Mouse (Mus musculus) forebrain, embryonic 14.5 days (tissue): ENCODE results near the gene Mgmt. TPM values are rescaled to one million over a fixed set of nuclear protein-coding genes. Genes with fewer than 3 reads are reported as not detected.

Experiments
- ATAC-seq: fragments of 200-750 bp; cut with Nextera tagmentation; 2 replicates; pipeline ENCODE4 v1.8.0; 2017; ENCODE audit warnings: mild to moderate bottlenecking, moderate library complexity
- DNase-seq: peaks from one replicate; pipeline ENCODE4 v3.0.0-alpha.2; 2015; ENCODE audit warnings: low spot score
- H3K27ac ChIP-seq: fragments of 300-500 bp; sonication (generic); 2 replicates; pipeline ENCODE4 v1.5.1; 2014; ENCODE audit warnings: low read depth, mild to moderate bottlenecking, control low read depth, low read length, moderate library complexity
- H3K27me3 ChIP-seq: fragments of 300-500 bp; sonication (generic); replicated peaks from 2 replicates; pipeline ENCODE4 v1.6.1; 2014; ENCODE audit warnings: low read length, control low read depth, mixed read lengths; ENCODE audit not compliant: control insufficient read depth, insufficient read depth
- H3K36me3 ChIP-seq: fragments of 300-500 bp; sonication (generic); 2 replicates; pipeline ENCODE4 v1.6.1; 2014; ENCODE audit warnings: low read length, control low read depth; ENCODE audit not compliant: control insufficient read depth, insufficient read depth
- H3K4me1 ChIP-seq: fragments of 300-500 bp; sonication (generic); 2 replicates; pipeline ENCODE4 v1.6.1; 2014; ENCODE audit warnings: antibody characterized with exemption, low read length, control low read depth; ENCODE audit not compliant: control insufficient read depth, insufficient read depth
- H3K4me2 ChIP-seq: fragments of 300-500 bp; sonication (generic); 2 replicates; pipeline ENCODE4 v1.6.1; 2014; ENCODE audit warnings: mild to moderate bottlenecking, control low read depth, low read length
- H3K4me3 ChIP-seq: fragments of 300-500 bp; sonication (generic); 2 replicates; pipeline ENCODE4 v1.5.1; 2014; ENCODE audit warnings: low read depth, low read length, control low read depth
- H3K9ac ChIP-seq: fragments of 300-500 bp; sonication (generic); 2 replicates; pipeline ENCODE4 v1.6.1; 2014; ENCODE audit warnings: mild to moderate bottlenecking, low read length, control low read depth, moderate library complexity
- H3K9me3 ChIP-seq: fragments of 300-500 bp; sonication (generic); replicated peaks from 2 replicates; pipeline ENCODE4 v1.6.1; 2016; ENCODE audit warnings: low read length, control low read depth, mixed read lengths; ENCODE audit not compliant: control insufficient read depth
- WGBS: fragments of 180-500 bp; shearing (Covaris S2); extraction: QIAGEN DNeasy Blood & Tissue Kit; methylation state at CpG from one replicate; pipeline ENCODE4 v1.1.7; 2014; 5-methylcytosine and 5-hydroxymethylcytosine counted together
- polyA plus RNA-seq: library from polyadenylated mRNA; unstranded; fragments of >200 nt; fragmentation: Nextera tagmentation; extraction: Ambion mirVana; gene quantifications from 2 replicates; pipeline ENCODE4 v1.2.1, GENCODE M21; 2014

The Mgmt gene
- polyA plus RNA-seq, 1 experiment from 2014 or later: 1.6 TPM

GRCm38 (mm10) chr7:136851946-136852345, 42.5 kb upstream of the Mgmt start:
- no peaks in the 10 kb centered on the region for H3K4me1 ChIP-seq
- H3K36me3 ChIP-seq: no peaks in the 10 kb centered on the region
- no peak overlapping the region for H3K4me3 ChIP-seq
- no peaks in the 10 kb centered on the region for H3K9me3 ChIP-seq
- 0 out of 2 replicates have a peak, but pooled peaks cover 5% of the 10 kb centered on the region for H3K27me3 ChIP-seq
- no peak overlapping the region for H3K4me2 ChIP-seq
- DNase-seq (no peak), ATAC-seq (no peak)
- H3K27ac ChIP-seq: no peak overlapping the region
- WGBS: 79% methylated on average over 8 of the region's 8 CpGs
- H3K9ac ChIP-seq: no peak overlapping the region

- no peak for ATAC-seq
Measured at GRCm38 (mm10) chr7:136852721-136853120, 41.7 kb upstream of the Mgmt start.

GRCm38 (mm10) chr7:136864677-136865463, 29.5 kb upstream of the Mgmt start:
- WGBS: 19% methylated on average over 7 of the region's 7 CpGs
- Histone ChIP-seq H3K9me3 (no peaks in the 10 kb centered on the region), H3K4me1 (peaks cover 13% of the 10 kb centered on the region), H3K27me3 (no peaks in the 10 kb centered on the region), H3K36me3 (no peaks in the 10 kb centered on the region), H3K4me3 (no peak overlapping the region), H3K9ac (no peak overlapping the region), H3K4me2 (no peak overlapping the region), H3K27ac (no peak overlapping the region)
- DNase-seq (no peak), ATAC-seq (peak; percentile 15; the same call in 1 of the 2 replicates)

More at GRCm38 (mm10) chr7:136852721-136853120, 41.7 kb upstream of the Mgmt start:
- H3K36me3 ChIP-seq: no peaks in the 10 kb centered on the region
- WGBS: 80% methylated on average over 4 of the region's 4 CpGs
- no peaks in the 10 kb centered on the region for H3K9me3 ChIP-seq
- no peak for DNase-seq
- H3K27ac ChIP-seq: no peak overlapping the region
- H3K27me3 ChIP-seq: no peaks in the 10 kb centered on the region
- H3K4me3 ChIP-seq: no peak overlapping the region
- H3K4me1 ChIP-seq: no peaks in the 10 kb centered on the region
- no peak overlapping the region for H3K4me2 ChIP-seq
- H3K9ac ChIP-seq: no peak overlapping the region

- no peak overlapping the region for H3K4me3 ChIP-seq
- WGBS: 96% methylated on average over 4 of the region's 4 CpGs
- H3K27ac ChIP-seq: no peak overlapping the region
- DNase-seq: no peak
- H3K9me3 ChIP-seq: no peaks in the 10 kb centered on the region
- H3K4me1 ChIP-seq: peaks cover 13% of the 10 kb centered on the region
- H3K9ac ChIP-seq: no peak overlapping the region
- no peaks in the 10 kb centered on the region for H3K27me3 ChIP-seq
- H3K4me2 ChIP-seq: no peak overlapping the region
- H3K36me3 ChIP-seq: no peaks in the 10 kb centered on the region
- ATAC-seq: no peak
Measured at GRCm38 (mm10) chr7:136865876-136866275, 28.5 kb upstream of the Mgmt start.

- H3K4me1 ChIP-seq: peaks cover 13% of the 10 kb centered on the region
- no peak overlapping the region for H3K4me3 ChIP-seq
- H3K9ac ChIP-seq: no peak overlapping the region
- WGBS: 76% methylated on average over 4 of the region's 4 CpGs
- ATAC-seq: no peak
- H3K4me2 ChIP-seq: no peak overlapping the region
- H3K27me3 ChIP-seq: no peaks in the 10 kb centered on the region
- no peak overlapping the region for H3K27ac ChIP-seq
- DNase-seq: no peak
- no peaks in the 10 kb centered on the region for H3K36me3 ChIP-seq
- no peaks in the 10 kb centered on the region for H3K9me3 ChIP-seq
Measured at GRCm38 (mm10) chr7:136866535-136866934, 27.9 kb upstream of the Mgmt start.

- DNase-seq (no peak), ATAC-seq (no peak)
- no peak overlapping the region for H3K9ac ChIP-seq
- no peak overlapping the region for H3K4me3 ChIP-seq
- H3K4me2 ChIP-seq: no peak overlapping the region
- no peak overlapping the region for H3K27ac ChIP-seq
- H3K9me3 ChIP-seq: no peaks in the 10 kb centered on the region
- H3K27me3 ChIP-seq: no peaks in the 10 kb centered on the region
- peaks cover 5% of the 10 kb centered on the region; the same call in 1 of the 2 replicates for H3K4me1 ChIP-seq
- H3K36me3 ChIP-seq: no peaks in the 10 kb centered on the region
- WGBS: 64% methylated on average over 11 of the region's 11 CpGs
Measured at GRCm38 (mm10) chr7:136871535-136871934, 22.9 kb upstream of the Mgmt start.

- Histone ChIP-seq H3K36me3 (no peaks in the 10 kb centered on the region), H3K27ac (no peak overlapping the region), H3K27me3 (no peaks in the 10 kb centered on the region), H3K9me3 (no peaks in the 10 kb centered on the region), H3K4me2 (no peak overlapping the region), H3K4me1 (peaks cover 5% of the 10 kb centered on the region; the same call in 1 of the 2 replicates), H3K9ac (no peak overlapping the region), H3K4me3 (no peak overlapping the region)
- WGBS: 1% methylated on average over 8 of the region's 8 CpGs
- ATAC-seq (no peak; the same call in 1 of the 2 replicates), DNase-seq (peak; percentile 65)
Measured at GRCm38 (mm10) chr7:136872059-136872458, 22.4 kb upstream of the Mgmt start.

GRCm38 (mm10) chr7:136874396-136874795, 20.0 kb upstream of the Mgmt start:
- H3K4me1 ChIP-seq: peaks cover 5% of the 10 kb centered on the region; the same call in 1 of the 2 replicates
- no peaks in the 10 kb centered on the region for H3K27me3 ChIP-seq
- no peak overlapping the region for H3K27ac ChIP-seq
- no peak for ATAC-seq
- 55% methylated on average over 1 of the region's 1 CpGs for WGBS
- H3K4me3 ChIP-seq: no peak overlapping the region
- no peaks in the 10 kb centered on the region for H3K36me3 ChIP-seq
- no peak overlapping the region for H3K4me2 ChIP-seq
- H3K9ac ChIP-seq: no peak overlapping the region
- H3K9me3 ChIP-seq: no peaks in the 10 kb centered on the region
- DNase-seq: no peak

- Histone ChIP-seq H3K4me1 (no peaks in the 10 kb centered on the region), H3K36me3 (no peaks in the 10 kb centered on the region), H3K4me2 (no peak overlapping the region), H3K9ac (no peak overlapping the region), H3K27me3 (no peaks in the 10 kb centered on the region), H3K4me3 (no peak overlapping the region), H3K9me3 (no peaks in the 10 kb centered on the region), H3K27ac (no peak overlapping the region)
- no peak for ATAC-seq
- 89% methylated on average over 4 of the region's 4 CpGs for WGBS
- no peak for DNase-seq
Measured at GRCm38 (mm10) chr7:136880386-136880785, 14.0 kb upstream of the Mgmt start.
